Mouse (Mus musculus): ENCODE measurements around the gene Mtus2. TPM values are rescaled to one million over a fixed set of nuclear protein-coding genes. Genes with fewer than 3 reads are reported as not detected.

The Mtus2 gene
- polyA plus RNA-seq, 1 experiment from 2014 or later = 9.6 TPM

GRCm38 (mm10) chr5:148115207-148115817 lies 158.2 kb downstream of the Mtus2 start:
- Histone ChIP-seq H3K27me3 (ENCODE audit: control insufficient read depth, insufficient read depth, low read depth, low read length) (no peaks in the 10 kb centered on the region), H3K4me1 (replicated peaks; ENCODE audit: control insufficient read depth, insufficient read depth, low read length) (no peaks in the 10 kb centered on the region), H3K4me2 (ENCODE audit: low read depth, low read length) (no peak overlapping the region), H3K4me3 (ENCODE audit: low read length) (no peak overlapping the region), H3K27ac (ENCODE audit: low read length) (no peak overlapping the region), H3K9ac (ENCODE audit: low read length) (no peak overlapping the region), H3K9me3 (ENCODE audit: control insufficient read depth, low read length) (no peaks in the 10 kb centered on the region), H3K36me3 (ENCODE audit: control insufficient read depth, insufficient read depth, low read length) (no peaks in the 10 kb centered on the region)
- no peak for ATAC-seq (ENCODE audit: low read depth)
- 42% methylated on average over 15 of the region's 15 CpGs for WGBS

- 77% methylated on average over 12 of the region's 12 CpGs for WGBS
- H3K27me3 ChIP-seq (ENCODE audit: control insufficient read depth, insufficient read depth, low read depth, low read length) = no peaks in the 10 kb centered on the region
- no peaks in the 10 kb centered on the region for H3K4me1 ChIP-seq (replicated peaks; ENCODE audit: control insufficient read depth, insufficient read depth, low read length)
- H3K27ac ChIP-seq (ENCODE audit: low read length) = no peak overlapping the region
- no peak overlapping the region for H3K4me2 ChIP-seq (ENCODE audit: low read depth, low read length)
- H3K4me3 ChIP-seq (ENCODE audit: low read length) = no peak overlapping the region
- no peaks in the 10 kb centered on the region for H3K9me3 ChIP-seq (ENCODE audit: control insufficient read depth, low read length)
- H3K9ac ChIP-seq (ENCODE audit: low read length) = no peak overlapping the region
- H3K36me3 ChIP-seq (ENCODE audit: control insufficient read depth, insufficient read depth, low read length) = no peaks in the 10 kb centered on the region
- no peak for ATAC-seq (ENCODE audit: low read depth)
These were observed 167.2 kb downstream of the Mtus2 start for GRCm38 (mm10) chr5:148124354-148124753.

GRCm38 (mm10) chr5:148130691-148131457 lies 173.8 kb downstream of the Mtus2 start:
- Histone ChIP-seq H3K4me3 (ENCODE audit: low read length) (no peak overlapping the region), H3K36me3 (ENCODE audit: control insufficient read depth, insufficient read depth, low read length) (no peaks in the 10 kb centered on the region), H3K27ac (ENCODE audit: low read length) (peak overlapping the region; percentile 48; the same call in 1 of the 2 replicates), H3K9ac (ENCODE audit: low read length) (no peak overlapping the region), H3K27me3 (ENCODE audit: control insufficient read depth, insufficient read depth, low read depth, low read length) (no peaks in the 10 kb centered on the region), H3K4me2 (ENCODE audit: low read depth, low read length) (no peak overlapping the region), H3K9me3 (ENCODE audit: control insufficient read depth, low read length) (no peaks in the 10 kb centered on the region), H3K4me1 (replicated peaks; ENCODE audit: control insufficient read depth, insufficient read depth, low read length) (no peaks in the 10 kb centered on the region)
- 50% methylated on average over 8 of the region's 8 CpGs for WGBS
- ATAC-seq (ENCODE audit: low read depth) = peak; percentile 54

GRCm38 (mm10) chr5:148131458-148132131 lies 174.5 kb downstream of the Mtus2 start:
- H3K4me3 ChIP-seq (ENCODE audit: low read length) = no peak overlapping the region
- ATAC-seq (ENCODE audit: low read depth) = no peak
- H3K27ac ChIP-seq (ENCODE audit: low read length) = peak overlapping the region; percentile 48; the same call in 1 of the 2 replicates
- H3K4me1 ChIP-seq (replicated peaks; ENCODE audit: control insufficient read depth, insufficient read depth, low read length) = no peaks in the 10 kb centered on the region
- 54% methylated on average over 10 of the region's 10 CpGs for WGBS
- no peaks in the 10 kb centered on the region for H3K9me3 ChIP-seq (ENCODE audit: control insufficient read depth, low read length)
- H3K36me3 ChIP-seq (ENCODE audit: control insufficient read depth, insufficient read depth, low read length) = no peaks in the 10 kb centered on the region
- no peak overlapping the region for H3K9ac ChIP-seq (ENCODE audit: low read length)
- H3K4me2 ChIP-seq (ENCODE audit: low read depth, low read length) = no peak overlapping the region
- H3K27me3 ChIP-seq (ENCODE audit: control insufficient read depth, insufficient read depth, low read depth, low read length) = no peaks in the 10 kb centered on the region

GRCm38 (mm10) chr5:148133448-148134060 lies 176.4 kb downstream of the Mtus2 start:
- Histone ChIP-seq H3K9ac (ENCODE audit: low read length) (no peak overlapping the region), H3K27me3 (ENCODE audit: control insufficient read depth, insufficient read depth, low read depth, low read length) (no peaks in the 10 kb centered on the region), H3K4me2 (ENCODE audit: low read depth, low read length) (no peak overlapping the region), H3K27ac (ENCODE audit: low read length) (no peak overlapping the region), H3K9me3 (ENCODE audit: control insufficient read depth, low read length) (no peaks in the 10 kb centered on the region), H3K4me1 (replicated peaks; ENCODE audit: control insufficient read depth, insufficient read depth, low read length) (no peaks in the 10 kb centered on the region), H3K36me3 (ENCODE audit: control insufficient read depth, insufficient read depth, low read length) (no peaks in the 10 kb centered on the region), H3K4me3 (ENCODE audit: low read length) (no peak overlapping the region)
- 66% methylated on average over 9 of the region's 9 CpGs for WGBS
- no peak for ATAC-seq (ENCODE audit: low read depth)

GRCm38 (mm10) chr5:148141662-148142061 lies 184.5 kb downstream of the Mtus2 start:
- Histone ChIP-seq H3K4me3 (ENCODE audit: low read length) (no peak overlapping the region), H3K36me3 (ENCODE audit: control insufficient read depth, insufficient read depth, low read length) (no peaks in the 10 kb centered on the region), H3K9ac (ENCODE audit: low read length) (no peak overlapping the region), H3K4me2 (ENCODE audit: low read depth, low read length) (no peak overlapping the region), H3K4me1 (replicated peaks; ENCODE audit: control insufficient read depth, insufficient read depth, low read length) (no peaks in the 10 kb centered on the region), H3K9me3 (ENCODE audit: control insufficient read depth, low read length) (no peaks in the 10 kb centered on the region), H3K27ac (ENCODE audit: low read length) (no peak overlapping the region), H3K27me3 (ENCODE audit: control insufficient read depth, insufficient read depth, low read depth, low read length) (no peaks in the 10 kb centered on the region)
- no peak for ATAC-seq (ENCODE audit: low read depth)
- 88% methylated on average over 3 of the region's 3 CpGs for whole genome bisulfite sequencing

- H3K9ac ChIP-seq (ENCODE audit: low read length) = no peak overlapping the region
- H3K4me1 ChIP-seq (replicated peaks; ENCODE audit: control insufficient read depth, insufficient read depth, low read length) = no peaks in the 10 kb centered on the region
- no peak overlapping the region for H3K4me3 ChIP-seq (ENCODE audit: low read length)
- no peaks in the 10 kb centered on the region for H3K27me3 ChIP-seq (ENCODE audit: control insufficient read depth, insufficient read depth, low read depth, low read length)
- no peaks in the 10 kb centered on the region for H3K9me3 ChIP-seq (ENCODE audit: control insufficient read depth, low read length)
- no peak for ATAC-seq (ENCODE audit: low read depth)
- no peak overlapping the region for H3K4me2 ChIP-seq (ENCODE audit: low read depth, low read length)
- WGBS = 54% methylated on average over 12 of the region's 12 CpGs
- H3K36me3 ChIP-seq (ENCODE audit: control insufficient read depth, insufficient read depth, low read length) = no peaks in the 10 kb centered on the region
- no peak overlapping the region for H3K27ac ChIP-seq (ENCODE audit: low read length)
These were observed 189.2 kb downstream of the Mtus2 start for GRCm38 (mm10) chr5:148146200-148146823.

GRCm38 (mm10) chr5:148151894-148152599 lies 194.9 kb downstream of the Mtus2 start:
- Histone ChIP-seq H3K4me2 (ENCODE audit: low read depth, low read length) (no peak overlapping the region; the same call in 1 of the 2 replicates), H3K9ac (ENCODE audit: low read length) (no peak overlapping the region), H3K27ac (ENCODE audit: low read length) (no peak overlapping the region), H3K36me3 (ENCODE audit: control insufficient read depth, insufficient read depth, low read length) (no peaks in the 10 kb centered on the region), H3K4me3 (ENCODE audit: low read length) (no peak overlapping the region), H3K9me3 (ENCODE audit: control insufficient read depth, low read length) (no peaks in the 10 kb centered on the region), H3K4me1 (replicated peaks; ENCODE audit: control insufficient read depth, insufficient read depth, low read length) (0 out of 2 replicates have a peak, but pooled peaks cover 2% of the 10 kb centered on the region), H3K27me3 (ENCODE audit: control insufficient read depth, insufficient read depth, low read depth, low read length) (no peaks in the 10 kb centered on the region)
- 46% methylated on average over 14 of the region's 14 CpGs for WGBS
- peak; percentile 47; the same call in 1 of the 2 replicates for ATAC-seq (ENCODE audit: low read depth)
